Mouse (Mus musculus) intestine, embryonic 14.5 days (tissue): ENCODE data around the gene Ptprm. TPM values are rescaled to one million over a fixed set of nuclear protein-coding genes. Genes with fewer than 3 reads are reported as not detected.

ENCODE experiments used
- ATAC-seq: fragments of 200-750 bp; cut with Nextera tagmentation; replicated peaks from 2 replicates; pipeline ENCODE4 v1.8.0; 2017; ENCODE audit warnings: low read depth, moderate number of reproducible peaks, moderate TSS enrichment, moderate library complexity; ENCODE audit not compliant: low FRiP score, low TSS enrichment
- DNase-seq: peaks from one replicate; pipeline ENCODE4 v3.0.0-alpha.2; 2018; ENCODE audit warnings: low spot score
- H3K27ac ChIP-seq: fragments of 300-500 bp; sonication (generic); 2 replicates; pipeline ENCODE4 v1.5.1; 2014; ENCODE audit warnings: low read depth, mild to moderate bottlenecking, control low read depth
- H3K27me3 ChIP-seq: fragments of 300-500 bp; sonication (generic); replicated peaks from 2 replicates; pipeline ENCODE4 v1.6.1; 2014; ENCODE audit warnings: low read length, control low read depth; ENCODE audit not compliant: control insufficient read depth, insufficient read depth
- H3K36me3 ChIP-seq: fragments of 300-500 bp; sonication (generic); 2 replicates; pipeline ENCODE4 v1.6.1; 2014; ENCODE audit warnings: low read length, control low read depth; ENCODE audit not compliant: control insufficient read depth, insufficient read depth
- H3K4me1 ChIP-seq: fragments of 300-500 bp; sonication (generic); replicated peaks from 2 replicates; pipeline ENCODE4 v1.6.1; 2014; ENCODE audit warnings: low read length, control low read depth, mixed read lengths; ENCODE audit not compliant: control insufficient read depth, insufficient read depth
- H3K4me2 ChIP-seq: fragments of 300-500 bp; sonication (generic); 2 replicates; pipeline ENCODE4 v1.6.1; 2014; ENCODE audit warnings: low read length
- H3K4me3 ChIP-seq: fragments of 300-500 bp; sonication (generic); 2 replicates; pipeline ENCODE4 v1.5.1; 2014; ENCODE audit warnings: low read depth, low read length, control low read depth, mixed read lengths
- H3K9ac ChIP-seq: fragments of 300-500 bp; sonication (generic); 2 replicates; pipeline ENCODE4 v1.6.1; 2014; ENCODE audit warnings: mild to moderate bottlenecking, low read length
- H3K9me3 ChIP-seq: fragments of 300-500 bp; sonication (generic); 2 replicates; pipeline ENCODE4 v1.6.1; 2016; ENCODE audit warnings: low read length, control low read depth; ENCODE audit not compliant: control insufficient read depth
- WGBS: fragments of 180-500 bp; shearing (Covaris S2); extraction: QIAGEN DNeasy Blood & Tissue Kit; methylation state at CpG from one replicate; pipeline ENCODE4 v1.1.7; 2014; 5-methylcytosine and 5-hydroxymethylcytosine counted together
- microRNA-seq: library from miRNA; unstranded; fragments of <30 nt; microRNA quantifications from one replicate; pipeline ENCODE4, GENCODE M21; 2016
- polyA plus RNA-seq: library from polyadenylated mRNA; unstranded; fragments of >200 nt; fragmentation: Nextera tagmentation; extraction: Ambion mirVana; gene quantifications from 2 replicates; pipeline ENCODE4 v1.2.1, GENCODE M21; 2014

Ptprm gene
- polyA plus RNA-seq, 1 experiment from 2014 or later, result 15.9 TPM

DNA sequence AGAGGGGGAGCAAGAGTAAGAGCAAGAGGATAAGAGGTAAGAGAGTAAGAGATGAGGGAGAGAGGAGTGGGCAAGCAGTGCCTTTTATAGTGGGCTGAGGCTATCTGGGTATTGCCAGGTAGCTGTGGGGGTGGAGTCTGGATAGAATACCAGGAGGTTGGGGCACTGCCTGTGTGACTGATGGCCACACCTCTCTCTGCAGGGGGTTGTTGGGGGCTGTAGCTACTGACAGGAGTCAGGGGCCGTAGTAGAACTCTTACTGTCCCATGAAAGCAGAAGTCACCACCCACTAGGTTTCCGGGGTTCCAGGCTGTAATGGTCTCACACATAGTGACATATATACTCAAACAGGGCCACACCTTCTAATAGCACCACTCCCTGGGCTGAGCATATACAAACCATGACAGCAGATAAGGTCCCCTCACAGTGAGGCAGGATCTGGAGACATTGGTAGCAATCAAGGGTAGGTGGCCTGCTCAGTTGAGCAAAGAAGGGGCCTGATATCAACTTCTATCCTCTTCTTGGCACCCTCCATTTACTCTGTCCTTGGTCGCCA, 689.0 kb downstream of the Ptprm start:
- Histone ChIP-seq H3K27ac (no peak overlapping the region), H3K9ac (no peak overlapping the region), H3K9me3 (no peaks in the 10 kb centered on the region), H3K27me3 (no peaks in the 10 kb centered on the region), H3K4me2 (no peak overlapping the region), H3K4me1 (no peaks in the 10 kb centered on the region), H3K4me3 (no peak overlapping the region), H3K36me3 (no peaks in the 10 kb centered on the region)
- 71% methylated on average over 3 of the region's 3 CpGs for WGBS
- ATAC-seq (no peak), DNase-seq (no peak)

DNA sequence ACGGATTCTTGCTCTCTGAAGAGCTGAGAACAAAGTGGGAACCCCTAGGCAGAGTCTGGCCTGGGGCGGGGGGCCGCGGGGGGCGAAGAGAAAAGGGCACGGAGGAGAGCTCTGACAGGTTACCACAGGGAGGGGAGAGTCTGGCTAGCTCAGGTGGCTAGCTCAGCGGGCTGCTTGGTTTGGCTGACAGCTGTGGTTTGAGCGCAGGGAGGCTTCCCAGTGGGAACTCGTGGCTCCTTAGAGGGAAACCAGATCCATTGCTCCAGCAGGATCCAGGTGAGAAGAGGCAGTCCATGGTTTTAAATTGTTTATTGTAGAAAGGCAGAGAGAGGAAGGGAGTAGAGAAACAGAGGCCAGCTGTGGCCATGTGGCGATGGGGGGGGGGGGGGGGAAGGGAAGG, 689.5 kb downstream of the Ptprm start:
- DNase-seq (no peak), ATAC-seq (no peak)
- no peak overlapping the region for H3K9ac ChIP-seq
- no peaks in the 10 kb centered on the region for H3K9me3 ChIP-seq
- no peaks in the 10 kb centered on the region for H3K27me3 ChIP-seq
- WGBS, result 61% methylated on average over 10 of the region's 10 CpGs
- H3K36me3 ChIP-seq, result no peaks in the 10 kb centered on the region
- H3K27ac ChIP-seq, result no peak overlapping the region
- no peaks in the 10 kb centered on the region for H3K4me1 ChIP-seq
- no peak overlapping the region for H3K4me2 ChIP-seq
- H3K4me3 ChIP-seq, result no peak overlapping the region

DNA sequence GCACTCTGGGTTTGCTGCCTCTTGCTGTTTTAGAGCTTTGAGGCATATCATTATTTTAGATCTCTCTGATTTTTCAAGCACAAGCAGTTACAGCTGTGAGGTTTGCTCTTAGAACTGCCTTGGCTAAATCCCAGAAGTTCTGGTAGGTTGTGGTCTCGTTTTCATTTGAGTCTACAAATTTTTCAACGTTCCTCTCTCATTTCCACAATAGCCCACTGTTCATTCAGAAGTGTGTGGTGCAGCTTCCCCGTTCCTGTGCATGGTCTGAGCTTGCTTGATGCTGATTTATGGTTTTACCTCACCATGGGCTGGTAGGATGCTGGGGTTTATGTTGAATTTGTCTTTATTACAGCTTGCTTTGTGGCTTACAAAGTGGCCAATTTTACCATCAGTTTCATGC, 695.0 kb downstream of the Ptprm start:
- Histone ChIP-seq H3K4me1 (no peaks in the 10 kb centered on the region), H3K36me3 (no peaks in the 10 kb centered on the region), H3K9me3 (no peaks in the 10 kb centered on the region), H3K27me3 (no peaks in the 10 kb centered on the region), H3K4me3 (no peak overlapping the region), H3K9ac (no peak overlapping the region), H3K27ac (no peak overlapping the region), H3K4me2 (no peak overlapping the region)
- 48% methylated on average over 3 of the region's 3 CpGs for WGBS
- ATAC-seq (no peak), DNase-seq (no peak)

DNA sequence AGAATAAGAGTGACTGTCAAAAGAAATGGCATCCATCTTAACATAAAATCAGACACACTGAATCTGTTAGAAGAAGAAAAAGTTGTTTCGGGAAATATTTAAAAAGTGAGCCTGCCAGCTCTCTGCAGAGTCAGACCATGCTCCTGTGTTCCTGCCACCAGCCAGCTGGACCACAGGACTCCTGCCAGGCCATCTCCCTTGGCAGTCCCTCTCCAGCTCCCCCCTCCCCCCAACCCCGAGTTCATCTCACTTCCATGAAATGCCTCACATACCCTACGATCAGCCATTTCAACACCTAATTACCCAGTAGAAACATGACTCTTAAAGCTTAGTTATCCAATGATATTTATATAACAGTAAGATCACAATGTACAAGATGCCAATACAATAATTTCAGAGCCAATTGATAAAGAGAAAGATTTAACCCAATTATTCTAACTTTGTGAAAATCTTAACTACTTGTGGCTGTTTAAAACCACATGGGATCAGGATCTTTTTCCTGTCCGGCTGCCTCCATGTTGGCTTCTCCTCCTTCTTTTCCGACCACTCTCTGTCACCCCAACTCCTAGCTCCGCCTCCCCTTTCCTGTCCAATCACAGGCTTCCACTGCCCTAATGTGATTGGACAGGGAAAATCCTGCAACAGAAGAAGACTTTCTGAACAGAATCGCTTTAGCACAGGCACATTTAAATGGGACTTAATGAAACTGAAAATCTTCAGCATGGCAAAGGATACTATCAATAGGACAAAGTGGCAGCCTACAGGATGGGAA, 716.1 kb downstream of the Ptprm start:
- no peak overlapping the region for H3K4me3 ChIP-seq
- H3K9me3 ChIP-seq, result no peaks in the 10 kb centered on the region
- H3K9ac ChIP-seq, result no peak overlapping the region
- ATAC-seq, result no peak
- H3K4me2 ChIP-seq, result no peak overlapping the region
- no peaks in the 10 kb centered on the region for H3K27me3 ChIP-seq
- 91% methylated on average over 7 of the region's 7 CpGs for whole genome bisulfite sequencing
- H3K36me3 ChIP-seq, result no peaks in the 10 kb centered on the region
- DNase-seq, result no peak
- H3K27ac ChIP-seq, result no peak overlapping the region
- no peaks in the 10 kb centered on the region for H3K4me1 ChIP-seq

DNA sequence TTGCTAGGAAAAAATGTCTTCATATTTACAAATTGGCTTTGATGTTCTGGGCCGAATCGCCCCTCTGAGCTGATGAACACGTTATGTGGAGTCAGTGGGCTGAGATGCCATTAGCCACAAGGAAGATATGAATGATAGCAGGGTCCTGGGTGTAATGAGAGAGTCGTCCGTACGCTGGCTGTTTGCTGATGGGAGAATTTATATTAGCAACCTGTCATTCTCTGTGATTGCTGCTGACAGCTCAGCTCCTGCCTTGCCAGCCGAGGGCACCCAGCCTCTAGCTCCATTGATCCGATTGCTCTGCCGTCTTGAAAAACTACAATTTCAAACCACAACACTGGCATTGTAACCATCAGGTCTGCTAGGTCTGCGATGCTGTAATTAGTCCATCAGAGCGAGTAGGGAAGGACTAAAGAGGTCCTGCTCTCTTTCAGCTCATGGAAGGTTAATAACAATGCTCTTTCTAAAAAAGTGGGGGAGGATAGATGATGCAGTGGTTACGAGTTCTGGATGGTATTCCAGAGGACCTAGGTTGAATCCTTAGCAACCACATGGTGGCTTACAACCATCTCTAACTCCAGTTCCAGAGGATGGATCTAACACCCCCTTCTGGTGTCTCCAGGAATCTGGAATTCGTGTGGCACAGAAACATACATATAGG, 734.1 kb downstream of the Ptprm start:
- no peak overlapping the region for H3K27ac ChIP-seq
- no peaks in the 10 kb centered on the region for H3K4me1 ChIP-seq
- no peak overlapping the region for H3K4me2 ChIP-seq
- ATAC-seq (no peak), DNase-seq (no peak)
- WGBS, result 79% methylated on average over 13 of the region's 13 CpGs
- H3K27me3 ChIP-seq, result no peaks in the 10 kb centered on the region
- H3K9ac ChIP-seq, result no peak overlapping the region
- H3K4me3 ChIP-seq, result no peak overlapping the region
- H3K9me3 ChIP-seq, result no peaks in the 10 kb centered on the region
- no peaks in the 10 kb centered on the region for H3K36me3 ChIP-seq

DNA sequence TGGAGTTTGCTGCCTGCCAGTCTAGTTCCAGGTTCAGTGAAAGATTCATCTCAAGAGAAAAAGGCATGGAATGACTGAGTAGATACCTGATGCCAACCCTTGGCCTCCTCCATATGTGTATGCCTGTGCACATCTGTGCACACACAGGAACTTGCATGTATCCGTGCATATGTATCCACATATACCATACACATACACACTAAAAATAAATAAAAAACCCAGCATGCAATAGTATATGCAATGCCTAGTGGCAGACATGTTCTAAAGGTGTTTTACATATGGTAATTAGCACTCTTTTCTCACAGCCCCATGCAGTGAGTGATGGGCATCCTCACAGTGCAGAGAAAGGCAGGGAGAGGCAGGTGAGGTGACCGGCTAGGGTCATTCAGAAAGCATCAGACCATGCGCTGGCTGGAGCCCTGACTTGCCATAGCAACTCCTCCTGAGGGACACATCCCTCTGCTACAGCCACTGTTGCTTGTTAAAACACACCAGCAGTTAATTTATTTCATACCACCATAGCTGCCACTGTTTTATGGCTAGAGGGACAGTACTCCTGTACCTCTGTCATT, 734.9 kb downstream of the Ptprm start:
- 80% methylated on average over 3 of the region's 3 CpGs for WGBS
- H3K9me3 ChIP-seq, result no peaks in the 10 kb centered on the region
- no peaks in the 10 kb centered on the region for H3K4me1 ChIP-seq
- DNase-seq (no peak), ATAC-seq (no peak)
- no peak overlapping the region for H3K9ac ChIP-seq
- no peaks in the 10 kb centered on the region for H3K36me3 ChIP-seq
- H3K27me3 ChIP-seq, result no peaks in the 10 kb centered on the region
- H3K4me3 ChIP-seq, result no peak overlapping the region
- no peak overlapping the region for H3K27ac ChIP-seq
- no peak overlapping the region for H3K4me2 ChIP-seq

Small RNA genes within 50 kb of the gene (microRNA-seq; reads per million reads assigned to microRNA genes)
- gene Mir5709, result 0.34 reads per million
